Mouse (Mus musculus) right cerebral cortex, adult 2 months (tissue): ENCODE data around the gene Wdr45.
"Not testable (repeated sequence)": the region's sequence is repeated elsewhere in the genome, so short reads cannot be mapped to it uniquely, and the experiment has no call there.

ENCODE experiments used
- DNase-seq, 2 experiments: peaks; one replicate each; pipeline ENCODE4 v3.0.0; 2021 to 2022; ENCODE audit warnings: low spot score in 2 of 2

Gene Wdr45

GRCm38 (mm10) chrX:7714135-7714899 lies at the start of gene Wdr45:
Wdr45 (plus strand) TSS chrX:7714333.
- peak; percentile 93 to 94 for DNase-seq

- no peak for DNase-seq
Measured at GRCm38 (mm10) chrX:7664791-7665190, 49.3 kb upstream of the Wdr45 start.

GRCm38 (mm10) chrX:7665739-7666502 lies 48.2 kb upstream of the Wdr45 start:
- no peak for DNase-seq

GRCm38 (mm10) chrX:7670390-7670881 lies 43.7 kb upstream of the Wdr45 start:
- DNase-seq: peak in 1 of 2 experiments; percentile 23

- peak in 1 of 2 experiments; percentile 22 for DNase-seq
Measured at GRCm38 (mm10) chrX:7670921-7671623, 43.1 kb upstream of the Wdr45 start, which contains the start of gene Plp2. Plp2 (minus strand) TSS chrX:7671390.

GRCm38 (mm10) chrX:7672739-7673138 lies 41.4 kb upstream of the Wdr45 start:
- DNase-seq: no peak

GRCm38 (mm10) chrX:7673578-7674281 lies 40.4 kb upstream of the Wdr45 start:
- DNase-seq: no peak

GRCm38 (mm10) chrX:7674284-7675000 lies 39.7 kb upstream of the Wdr45 start:
- peak; percentile 16 to 25 for DNase-seq

GRCm38 (mm10) chrX:7675001-7675380 lies 39.1 kb upstream of the Wdr45 start:
- no peak for DNase-seq

GRCm38 (mm10) chrX:7678986-7679385 lies 35.1 kb upstream of the Wdr45 start:
- DNase-seq: no peak

GRCm38 (mm10) chrX:7679405-7680056 lies 34.6 kb upstream of the Wdr45 start:
- peak; percentile 82 to 85 for DNase-seq

GRCm38 (mm10) chrX:7680057-7680412 lies 34.1 kb upstream of the Wdr45 start:
- no peak for DNase-seq

GRCm38 (mm10) chrX:7680864-7681263 lies 33.3 kb upstream of the Wdr45 start, which contains the start of gene Magix:
Magix (minus strand) TSS chrX:7681251.
- DNase-seq: no peak

- DNase-seq: no peak
Measured at GRCm38 (mm10) chrX:7688321-7688720, 25.8 kb upstream of the Wdr45 start.

GRCm38 (mm10) chrX:7690486-7690885 lies 23.6 kb upstream of the Wdr45 start:
- DNase-seq: no peak

- DNase-seq: no peak
Measured at GRCm38 (mm10) chrX:7692862-7693261, 21.3 kb upstream of the Wdr45 start.

- DNase-seq: no peak
Measured at GRCm38 (mm10) chrX:7696520-7696919, 17.6 kb upstream of the Wdr45 start.

- DNase-seq: peak; percentile 82 to 88
Measured at GRCm38 (mm10) chrX:7696954-7697381, 17.2 kb upstream of the Wdr45 start, which contains the start of gene Gpkow. Gpkow (plus strand) TSS chrX:7697131.

- DNase-seq: not testable (repeated sequence)
Measured at GRCm38 (mm10) chrX:7713764-7714134, 384 bp upstream of the Wdr45 start.

GRCm38 (mm10) chrX:7716058-7716457 lies 1.9 kb downstream of the Wdr45 start:
- not testable (repeated sequence) for DNase-seq
